Mouse (Mus musculus) spleen, adult 2 months (tissue): Measurements from ENCODE around the gene Cpeb4.

ENCODE experiments used
- CTCF ChIP-seq: fragments of 200-500 bp; IDR thresholded peaks from 2 replicates; pipeline ENCODE4 v1.5.1; 2011; ENCODE audit warnings: mild to moderate bottlenecking, inconsistent platforms; ENCODE audit not compliant: insufficient read depth, insufficient read length, insufficient replicate concordance; ENCODE audit errors: extremely low read depth
- POLR2A ChIP-seq: fragments of 200-500 bp; IDR thresholded peaks from 2 replicates; pipeline ENCODE4 v1.6.1; 2011; ENCODE audit warnings: low read depth, low read length, inconsistent platforms

GRCm38 (mm10) chr11:31872546-31873261 is 693 bp downstream of the Cpeb4 start:
- TF ChIP-seq CTCF (no peak), POLR2A (no peak)
